Mouse (Mus musculus): ENCODE data around the gene Zfp287.

DNA sequence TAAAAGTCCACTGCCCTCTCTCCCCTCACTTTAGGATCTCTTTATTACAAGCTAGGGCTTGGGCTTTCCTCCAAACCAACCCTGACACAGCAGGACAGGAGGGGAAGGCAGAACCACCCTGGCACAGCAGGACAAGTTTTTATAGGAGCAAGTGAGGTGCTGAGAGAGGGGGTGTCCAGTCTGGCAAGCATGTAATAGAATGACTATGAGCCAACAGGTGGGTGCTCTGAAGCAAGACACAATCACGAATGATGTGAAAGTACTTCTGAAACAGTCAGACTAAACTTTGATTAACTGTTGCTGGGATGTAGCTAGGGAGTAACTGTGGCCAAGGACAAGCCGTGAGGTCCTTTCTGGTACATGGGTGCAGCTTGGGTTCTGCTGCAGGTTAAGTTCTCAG, 25.6 kb downstream of the Zfp287 start:
- TF ChIP-seq CTCF (conservative IDR thresholded peaks at IDR 0.05; ENCODE audit: low read length) (no peak), NANOG (IDR thresholded peaks at IDR 0.05; ENCODE audit: borderline replicate concordance, low read length) (no peak), POU5F1 (IDR thresholded peaks at IDR 0.05; ENCODE audit: borderline replicate concordance, low read length) (no peak)

Data from E14TG2a.4 (cell line).